Mouse (Mus musculus): ENCODE results near the gene Pja2.
"Not testable (repeated sequence)": the region's sequence is repeated elsewhere in the genome, so short reads cannot be mapped to it uniquely, and the experiment has no call there.

Gene Pja2

DNA sequence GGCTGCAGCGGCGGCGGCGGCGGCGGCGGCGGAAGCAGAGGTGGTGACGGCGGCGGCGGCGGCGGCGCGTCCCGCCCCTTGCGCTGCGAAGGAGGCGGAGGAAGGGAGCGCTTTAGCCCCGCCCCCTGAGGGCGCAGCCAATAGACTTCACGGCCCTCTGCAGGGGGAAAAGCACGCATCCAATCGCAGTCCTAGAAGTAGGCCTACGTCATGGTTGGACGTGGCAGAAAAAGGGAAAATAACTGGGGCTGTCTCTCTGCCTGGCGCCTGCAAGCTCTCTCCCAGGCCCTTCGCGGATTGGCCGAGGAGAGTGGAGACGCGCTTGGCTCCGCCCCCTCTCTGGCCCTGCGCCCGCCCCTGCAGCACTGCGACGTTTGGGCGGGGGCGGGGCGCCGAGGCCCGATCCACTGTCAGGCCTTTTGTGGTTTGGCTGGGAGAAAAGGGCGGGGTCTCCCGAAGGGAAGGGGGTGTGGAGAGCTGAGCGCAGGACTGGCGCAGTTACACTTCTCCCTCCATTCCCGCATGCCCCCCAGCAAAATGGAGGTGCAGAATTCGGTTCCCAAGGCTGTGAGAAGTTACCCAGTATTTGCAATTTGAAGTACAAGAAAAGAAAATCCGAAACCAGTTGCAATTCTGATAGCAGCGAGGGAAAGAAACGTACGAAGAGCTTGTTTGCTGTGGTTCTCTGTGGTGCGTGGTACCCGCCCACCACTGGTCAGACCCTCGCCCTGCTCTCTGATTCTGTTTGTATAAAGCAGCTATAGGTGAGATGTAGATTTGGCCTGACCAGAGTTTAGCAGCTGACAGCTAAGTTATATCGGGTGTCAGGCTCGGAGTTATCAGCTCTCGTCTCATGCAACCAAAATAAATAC lies at the start of gene Pja2:
Gene Pja2 (minus strand): TSS at position 19 of the 872 bp plus-strand sequence.
- peak; percentile 99 for DNase-seq (ENCODE audit: low read depth, low spot score)

DNA sequence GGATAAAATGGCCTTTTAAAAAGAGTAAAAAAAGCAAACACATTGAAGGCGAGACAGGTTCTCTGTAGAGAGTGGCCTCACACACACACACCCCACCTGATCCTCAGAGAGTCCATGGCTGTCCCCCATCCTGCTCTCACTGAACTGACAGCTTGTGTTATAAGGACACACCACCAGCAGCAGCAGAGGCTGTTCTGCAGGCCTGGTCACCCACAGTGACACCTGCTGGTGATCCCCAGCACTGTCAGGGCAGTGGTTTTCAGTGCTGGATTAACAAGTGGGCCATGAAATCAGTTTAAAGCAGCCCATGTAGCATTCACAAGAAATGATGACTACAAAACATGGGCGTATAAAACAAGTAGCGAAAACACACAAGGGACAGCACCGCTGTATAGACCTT lies 43.6 kb upstream of the Pja2 start:
- DNase-seq (ENCODE audit: low read depth, low spot score) = peak; percentile 75

DNA sequence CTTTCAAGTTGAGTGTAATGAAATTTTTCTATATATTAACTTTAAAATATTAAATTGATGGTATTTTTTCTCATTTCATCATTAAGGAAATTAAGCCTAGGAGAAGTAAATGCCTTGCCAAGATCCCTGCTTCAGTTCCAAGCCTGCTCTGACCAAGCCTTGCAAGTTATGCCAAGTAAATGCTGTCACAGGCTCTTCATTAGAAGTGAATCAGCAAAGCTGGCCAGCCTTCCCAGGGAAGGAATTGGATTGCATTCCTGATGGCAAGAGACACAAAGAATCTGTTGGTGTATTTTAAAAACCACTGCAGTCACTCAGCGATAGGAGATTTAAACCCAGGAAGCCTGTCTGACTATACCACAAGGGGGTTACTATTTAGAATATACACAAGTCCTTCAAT lies 32.0 kb upstream of the Pja2 start:
- DNase-seq (ENCODE audit: low read depth, low spot score) = no peak

DNA sequence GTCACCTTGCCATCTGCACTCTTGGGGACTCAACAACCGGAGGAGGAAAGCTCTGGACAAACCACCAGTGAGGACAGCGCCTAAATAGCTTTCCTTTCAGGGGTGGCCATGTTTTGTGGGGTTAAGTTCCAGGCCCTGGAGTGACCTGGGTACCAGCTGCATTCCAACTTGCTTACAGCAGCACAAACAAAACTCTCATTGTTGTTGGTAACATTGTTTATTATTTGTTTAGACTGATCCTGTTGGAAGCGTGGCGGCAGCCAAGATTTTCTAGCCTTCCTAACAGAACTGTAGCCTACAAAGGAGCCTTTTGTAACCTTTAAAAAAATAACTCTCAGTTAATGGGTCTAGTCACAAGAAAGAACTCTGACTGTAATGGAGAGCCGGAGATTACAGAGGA lies 30.9 kb upstream of the Pja2 start:
- DNase-seq (ENCODE audit: low read depth, low spot score) = no peak

DNA sequence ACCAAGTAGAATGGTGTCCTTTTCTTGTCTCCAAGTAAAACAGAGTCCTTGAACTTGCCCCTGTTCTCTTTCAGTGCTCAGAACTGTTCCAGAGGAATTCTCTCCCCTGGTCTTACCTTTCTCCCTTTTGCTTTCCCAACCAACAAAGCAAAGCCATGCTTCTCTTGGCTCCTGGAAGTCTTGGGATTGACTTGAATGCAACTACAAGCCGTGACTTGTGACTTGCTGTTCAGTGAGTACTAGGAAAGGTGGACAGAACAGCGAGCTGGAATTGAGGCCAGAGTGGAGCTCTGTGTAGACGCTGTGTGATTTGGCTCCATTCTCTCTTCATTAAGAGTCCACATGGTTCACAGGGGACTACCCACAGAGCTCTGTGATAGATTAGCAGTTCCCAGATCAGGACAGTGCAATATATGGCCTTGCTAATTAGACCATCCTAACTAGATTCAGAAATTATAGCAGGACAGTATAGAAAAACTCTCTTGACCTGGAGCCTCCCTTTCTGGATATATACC lies 30.3 kb upstream of the Pja2 start:
- no peak for DNase-seq (ENCODE audit: low read depth, low spot score)

DNA sequence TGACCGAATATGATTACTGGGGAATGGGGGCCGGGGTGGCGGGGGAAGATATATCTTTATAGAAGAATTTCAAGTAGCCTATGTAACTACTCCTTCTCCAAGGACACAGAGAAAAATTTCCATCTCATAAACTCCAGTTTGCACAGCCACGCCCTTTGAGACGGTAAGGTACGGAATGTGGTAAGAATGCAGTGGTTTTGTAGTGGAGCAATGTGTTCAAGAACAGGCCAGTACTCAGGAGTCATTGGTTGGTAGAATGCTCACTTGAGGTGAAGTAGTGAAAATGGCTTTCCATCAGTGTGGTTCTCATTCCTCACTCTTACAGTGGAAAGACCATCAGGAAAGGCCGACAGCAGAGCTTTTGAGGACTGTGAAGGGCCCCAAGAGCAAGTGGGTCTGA lies 22.2 kb upstream of the Pja2 start:
- peak; percentile 25 for DNase-seq (ENCODE audit: low read depth, low spot score)

DNA sequence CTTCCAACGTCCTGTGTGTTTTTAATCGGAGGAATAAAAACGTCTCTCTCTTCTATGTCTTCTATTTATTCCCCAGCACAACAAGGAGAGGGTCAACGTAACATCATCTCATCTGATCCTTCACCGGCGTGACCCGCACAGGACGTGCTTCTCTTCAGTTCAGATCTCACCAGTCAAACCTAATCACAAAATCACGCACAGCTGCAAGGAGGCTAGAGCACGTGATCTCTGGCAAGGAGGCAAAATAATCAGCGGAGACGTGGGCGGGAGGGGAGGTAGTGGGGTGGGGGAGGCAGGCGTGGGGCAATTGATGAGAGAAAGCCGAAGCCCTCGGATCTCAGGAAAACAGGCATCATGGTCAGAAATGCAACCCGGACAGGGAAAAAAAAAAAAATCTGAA lies 14.4 kb upstream of the Pja2 start:
- no peak for DNase-seq (ENCODE audit: low read depth, low spot score)

DNA sequence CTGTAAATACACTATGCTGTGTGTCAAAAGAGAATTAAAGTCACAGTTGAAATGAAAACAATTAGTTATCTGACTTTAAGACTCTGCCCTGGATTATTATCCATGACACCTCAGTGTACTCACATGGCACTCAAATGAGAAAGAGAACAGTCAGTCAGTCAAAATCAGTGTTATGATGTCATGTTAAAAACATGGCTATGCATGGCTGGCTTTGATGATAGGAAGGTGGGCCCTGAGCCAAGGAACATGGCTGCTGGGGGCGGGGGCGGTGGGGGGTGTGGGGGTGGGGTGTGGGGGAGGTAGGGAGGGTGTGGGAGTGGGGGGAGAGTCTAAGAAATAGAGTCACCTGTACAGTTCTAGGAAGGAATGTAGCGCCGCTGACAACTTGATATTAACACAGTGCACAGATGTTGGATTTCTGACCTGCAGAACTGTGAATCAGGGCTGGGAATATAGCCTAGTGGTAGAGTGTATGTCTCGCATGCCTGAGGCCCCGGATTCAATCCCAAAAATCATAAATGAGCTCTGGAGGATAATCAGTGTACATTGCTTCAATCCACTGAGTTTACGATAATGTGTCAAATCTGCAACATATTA lies 13.0 kb upstream of the Pja2 start:
- DNase-seq (ENCODE audit: low read depth, low spot score) = no peak

DNA sequence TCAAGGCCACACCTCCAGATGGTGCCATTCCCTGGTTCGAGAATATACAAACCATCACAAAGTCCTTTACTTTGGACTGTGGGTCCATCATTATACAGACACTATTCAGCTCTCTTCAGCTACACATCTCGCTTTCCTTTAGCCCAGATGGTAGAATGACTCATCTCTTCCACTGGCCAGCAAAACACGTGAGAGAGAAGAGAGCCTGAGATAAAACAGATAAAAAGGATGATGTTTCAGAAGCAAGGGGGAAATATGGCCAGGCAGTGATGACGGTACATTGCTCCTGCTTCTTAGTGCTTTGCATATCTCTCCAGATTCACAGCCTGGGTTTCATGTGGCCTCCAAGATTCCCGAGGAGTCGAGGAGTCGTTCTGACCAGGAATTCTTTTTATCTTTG lies 10.0 kb upstream of the Pja2 start:
- DNase-seq (ENCODE audit: low read depth, low spot score) = no peak

DNA sequence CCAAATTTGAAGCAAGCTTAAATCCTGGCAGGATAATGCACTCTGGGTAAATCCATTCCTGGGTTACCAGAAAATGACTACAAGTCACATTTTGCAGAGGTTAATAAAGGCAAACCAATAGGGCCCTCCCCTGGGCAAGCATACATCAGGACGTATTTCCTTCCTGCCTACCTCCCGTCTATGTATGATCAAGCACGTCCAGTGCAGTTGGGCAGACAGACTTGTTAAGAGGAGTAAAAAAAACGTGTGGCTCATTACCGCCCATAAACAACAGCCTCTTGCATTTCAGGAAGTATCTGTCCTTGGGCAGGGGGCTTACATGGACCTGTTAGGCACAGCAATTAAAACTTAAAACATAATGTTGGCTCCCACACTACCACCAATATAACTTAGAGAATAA lies 8.0 kb upstream of the Pja2 start:
- DNase-seq (ENCODE audit: low read depth, low spot score) = no peak

DNA sequence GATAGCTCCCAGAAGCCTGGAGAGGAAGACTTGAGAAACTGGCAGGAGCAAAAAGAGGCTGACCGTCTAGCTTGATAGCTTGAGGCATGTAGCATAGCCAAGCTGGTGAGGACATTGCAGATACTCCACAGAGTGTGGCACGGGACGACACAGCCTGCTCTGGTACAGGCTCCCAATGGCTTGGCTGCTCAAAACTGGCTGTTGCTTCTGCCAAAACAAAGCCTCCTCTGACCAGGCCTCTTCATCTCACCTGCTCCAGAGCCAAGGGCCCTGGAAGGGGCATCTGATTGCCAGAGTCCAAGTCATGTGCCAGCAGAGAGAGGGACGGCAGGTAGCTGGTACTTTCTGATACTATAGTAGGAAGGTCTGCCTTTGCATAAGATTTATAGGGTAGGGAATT lies 5.5 kb upstream of the Pja2 start:
- no peak for DNase-seq (ENCODE audit: low read depth, low spot score)

DNA sequence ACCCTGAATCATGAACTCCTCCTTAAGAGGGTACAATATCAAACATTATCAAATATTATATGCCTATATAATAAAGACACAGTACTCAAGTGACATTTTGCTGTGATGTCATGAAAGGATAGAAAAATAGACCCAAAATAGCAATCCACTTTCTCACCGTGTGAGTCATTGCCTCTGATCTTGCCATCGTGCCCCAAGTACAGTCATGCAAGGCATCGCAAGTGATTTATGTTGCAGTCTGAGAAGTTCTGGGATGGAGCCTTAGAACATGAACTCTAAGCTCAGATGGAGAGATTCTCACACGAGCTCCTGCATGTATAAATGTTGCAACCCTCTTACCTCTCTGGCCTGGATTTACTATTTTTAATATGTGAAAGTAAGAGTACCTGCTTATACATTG lies 2.2 kb upstream of the Pja2 start:
- no peak for DNase-seq (ENCODE audit: low read depth, low spot score)

DNA sequence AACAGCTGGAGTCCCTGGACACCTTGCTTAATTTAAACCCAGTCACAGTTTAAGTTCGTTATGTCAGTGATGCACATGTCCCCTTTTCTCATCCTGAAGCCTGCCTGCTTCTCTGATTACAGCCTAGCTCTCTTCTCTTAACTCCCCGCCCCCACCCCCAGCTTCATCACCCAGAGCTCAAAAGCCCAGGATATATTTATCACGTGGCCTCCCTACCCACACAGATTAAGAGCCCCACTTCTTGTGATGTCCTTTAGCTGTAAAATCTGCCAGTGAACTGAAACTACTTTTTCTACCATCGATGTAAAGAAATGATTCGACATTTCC lies 1.0 kb upstream of the Pja2 start:
- no peak for DNase-seq (ENCODE audit: low read depth, low spot score)

DNA sequence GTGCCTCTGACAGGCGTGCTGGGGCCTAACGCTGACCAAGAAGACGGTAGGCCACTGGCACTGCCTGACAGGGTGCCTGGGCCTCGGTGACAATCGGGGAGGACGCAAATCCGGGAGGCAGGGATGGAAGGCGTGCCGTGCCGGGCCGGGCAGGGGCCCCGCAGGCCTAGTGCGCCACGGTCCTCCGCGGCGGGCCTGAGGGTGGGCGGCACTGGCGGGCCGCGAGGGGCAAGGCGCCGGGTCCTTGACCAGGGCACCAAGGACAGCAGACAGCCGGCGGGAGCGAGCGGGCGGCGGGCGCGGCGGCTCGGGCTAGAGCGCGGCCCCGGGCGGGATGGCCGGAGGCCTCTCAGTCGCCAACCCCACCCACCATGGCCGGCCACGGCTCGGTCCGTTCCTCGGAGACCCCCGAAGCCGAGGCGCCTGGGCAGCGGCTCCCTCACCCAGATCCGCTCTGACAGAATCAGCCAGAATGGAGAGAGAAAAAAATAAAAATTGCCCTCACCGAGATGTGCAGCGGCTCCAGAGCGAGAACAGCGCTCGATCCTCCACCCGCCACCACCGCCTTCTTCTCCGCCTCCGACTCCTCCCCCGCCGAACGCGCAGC lies 322 bp downstream of the Pja2 start:
- no peak for DNase-seq (ENCODE audit: low read depth, low spot score)

DNA sequence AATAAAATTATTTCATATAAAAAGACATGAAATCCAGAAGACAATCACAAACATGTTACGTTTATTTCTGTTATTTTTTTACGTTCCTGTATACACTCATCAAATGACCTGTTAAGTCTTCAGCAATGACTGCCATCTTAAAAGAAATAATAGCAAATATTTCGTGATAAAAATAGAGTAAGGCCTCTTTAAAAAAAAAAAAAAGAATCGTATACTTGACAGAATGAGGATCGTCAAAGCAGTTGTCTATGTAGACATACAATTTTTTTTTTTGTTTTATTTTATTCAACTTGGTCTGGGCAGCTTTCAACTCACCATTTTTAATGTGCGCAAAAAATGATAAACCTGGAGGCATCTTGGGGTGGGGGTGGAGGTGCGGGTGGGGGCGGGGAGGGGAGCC lies 831 bp downstream of the Pja2 start:
- DNase-seq (ENCODE audit: low read depth, low spot score) = no peak

DNA sequence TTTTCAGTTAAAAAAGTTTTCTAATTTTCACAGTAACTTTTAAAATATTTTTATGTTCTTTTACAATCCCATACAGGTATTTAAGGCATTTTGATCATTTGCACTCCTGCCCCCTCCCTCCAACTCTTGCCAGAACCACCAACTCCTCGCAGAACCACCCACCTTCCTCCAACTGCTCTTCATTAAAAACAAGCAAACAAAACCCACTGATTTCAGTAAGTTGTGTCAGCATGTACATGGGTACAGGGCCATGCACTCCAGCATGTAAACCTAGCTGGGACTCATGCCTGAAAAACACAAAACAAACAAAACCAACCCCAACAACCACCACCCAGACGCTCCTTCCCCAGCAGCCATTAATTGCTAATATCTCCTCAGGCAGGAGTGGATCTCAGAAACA lies 7.2 kb downstream of the Pja2 start:
- no peak for DNase-seq (ENCODE audit: low read depth, low spot score)

DNA sequence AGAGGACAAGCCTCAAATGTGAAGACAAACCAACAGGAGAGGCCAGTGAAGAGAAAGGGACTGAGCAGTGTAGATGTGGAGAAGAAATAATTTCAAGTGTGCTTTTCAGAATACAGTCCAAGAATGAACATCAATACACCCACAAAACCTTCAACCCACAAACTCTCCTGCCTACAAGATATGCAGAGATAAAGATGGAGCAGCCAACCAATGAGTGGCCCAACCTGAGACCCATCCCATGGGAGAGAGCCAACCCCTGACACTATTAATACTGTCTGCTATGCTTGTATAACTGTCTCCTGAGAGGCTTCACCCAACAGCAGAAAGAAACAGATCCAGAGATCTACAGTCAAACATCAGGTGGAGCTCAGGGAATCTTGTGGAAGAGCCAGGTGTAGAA lies 16.3 kb downstream of the Pja2 start:
- DNase-seq (ENCODE audit: low read depth, low spot score) = no peak

DNA sequence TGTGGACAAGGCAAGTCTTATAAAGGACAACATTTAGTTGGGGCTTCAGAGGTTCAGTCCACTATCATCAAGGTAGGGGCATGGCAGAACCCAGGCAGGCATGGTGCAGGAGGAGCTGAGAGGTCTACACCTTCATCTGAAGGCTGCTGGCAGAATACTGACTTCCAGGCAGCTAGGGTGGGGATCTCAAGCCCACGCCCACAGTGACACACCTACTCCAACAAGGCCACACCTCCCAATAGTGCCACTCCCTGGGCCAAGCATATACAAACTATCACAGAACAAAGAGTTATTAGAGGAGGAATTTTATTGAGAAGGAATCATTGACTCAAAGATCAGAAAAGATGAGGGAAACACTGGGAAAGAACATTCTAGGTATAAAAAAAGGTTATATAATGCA lies 17.2 kb downstream of the Pja2 start:
- DNase-seq (ENCODE audit: low read depth, low spot score) = not testable (repeated sequence)

DNA sequence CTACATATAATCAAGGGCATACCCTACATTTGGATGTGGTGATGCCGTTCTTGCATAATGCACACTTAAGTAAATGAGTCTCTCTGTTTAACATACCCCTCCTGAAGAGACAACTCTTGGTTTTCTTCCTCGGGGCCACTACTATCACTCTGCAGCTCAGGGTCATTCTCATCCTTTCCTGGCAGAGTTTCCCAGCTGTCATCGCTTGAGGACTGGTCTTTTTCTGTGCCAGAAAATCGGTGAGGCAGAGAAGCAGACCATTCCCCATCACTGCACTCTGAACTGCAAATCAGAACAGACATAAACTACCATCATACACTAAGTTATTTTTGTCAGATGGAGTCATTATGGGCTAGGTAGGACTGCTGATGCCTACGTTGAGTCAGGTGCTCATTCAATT lies 34.1 kb downstream of the Pja2 start:
- no peak for DNase-seq (ENCODE audit: low read depth, low spot score)

DNA sequence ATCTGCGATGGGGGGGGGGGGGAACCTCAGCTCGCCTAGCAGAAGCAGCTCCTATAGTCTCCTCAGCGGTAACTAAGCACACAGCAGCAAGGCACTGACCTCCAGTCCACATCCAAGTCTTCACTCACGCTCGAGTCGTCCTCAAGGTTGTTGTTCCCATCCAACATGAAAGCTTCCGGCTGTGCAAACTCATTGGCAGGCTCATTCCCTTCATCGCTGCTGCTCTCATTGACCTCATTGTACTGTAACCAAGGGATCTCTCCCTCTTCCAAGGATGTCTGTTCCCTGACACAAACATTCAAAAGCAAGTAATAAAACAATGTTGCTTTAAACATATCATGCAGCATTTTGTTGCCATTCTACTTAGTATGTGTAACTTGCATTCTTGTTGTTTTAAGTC lies 39.0 kb downstream of the Pja2 start:
- DNase-seq (ENCODE audit: low read depth, low spot score) = peak; percentile 66

DNA sequence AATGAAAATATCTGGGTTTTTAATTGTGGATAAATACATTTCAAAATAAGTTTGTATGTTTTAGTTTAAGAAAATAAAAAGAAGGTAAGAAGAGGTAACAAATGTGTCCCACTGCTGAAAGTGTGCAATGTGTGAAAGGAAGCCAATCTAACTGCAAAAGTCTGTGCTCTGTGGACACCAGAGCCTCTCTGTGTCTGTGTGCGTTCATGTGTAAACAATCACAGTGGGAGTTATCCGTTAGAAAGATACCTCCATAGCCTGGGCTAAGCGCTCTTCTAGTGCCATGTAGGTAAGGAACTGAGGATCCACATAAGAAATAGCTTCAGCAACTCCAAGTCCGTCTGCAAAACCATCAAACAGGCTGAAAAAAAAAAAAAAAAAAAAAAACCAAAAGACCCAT lies 42.0 kb downstream of the Pja2 start:
- no peak for DNase-seq (ENCODE audit: low read depth, low spot score)

DNA sequence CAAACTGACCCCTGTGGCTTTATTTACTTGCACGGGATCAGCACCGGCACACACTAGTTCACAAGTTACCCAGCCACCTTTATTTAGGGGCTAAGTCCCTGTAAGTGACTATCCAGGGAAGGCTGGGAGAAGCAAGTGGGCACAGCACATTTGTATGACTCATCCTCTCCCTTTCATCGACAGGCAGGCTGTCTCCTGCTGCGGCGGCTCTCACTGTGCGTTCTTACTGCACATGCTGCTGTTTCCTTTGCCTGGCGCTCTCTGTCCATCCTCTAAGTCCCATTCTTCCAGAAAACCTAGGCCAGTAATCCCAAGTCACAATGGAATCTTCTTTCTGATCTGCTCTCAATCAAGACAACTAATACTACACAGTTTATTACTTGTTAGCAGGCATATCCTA lies 43.7 kb downstream of the Pja2 start:
- no peak for DNase-seq (ENCODE audit: low read depth, low spot score)

DNA sequence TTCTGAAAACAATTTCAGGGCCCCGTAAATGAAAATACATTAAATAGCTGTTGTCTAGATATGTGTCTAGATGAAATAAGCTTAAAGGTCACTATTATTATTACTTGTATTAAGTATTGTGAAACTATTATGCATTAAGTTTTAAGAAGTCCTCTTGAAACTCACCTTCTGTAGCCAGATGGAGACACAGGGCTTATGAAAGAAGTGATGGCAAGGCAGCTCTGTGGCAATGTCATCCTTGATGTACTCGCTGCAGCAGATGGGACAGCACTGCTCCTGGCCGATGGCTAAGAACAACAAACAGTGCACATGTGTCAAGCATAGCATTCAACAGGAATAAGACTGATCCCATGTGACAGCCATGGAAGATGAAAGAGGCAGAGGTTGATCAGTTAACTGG lies 44.9 kb downstream of the Pja2 start:
- DNase-seq (ENCODE audit: low read depth, low spot score) = no peak
